Mouse (Mus musculus): ENCODE results near the gene Slc26a8. TPM values are rescaled to one million over a fixed set of nuclear protein-coding genes. Genes with fewer than 3 reads are reported as not detected.

Slc26a8 gene
- 4.1 and 4.5 TPM in 2 replicates for polyA plus RNA-seq (2012; rRNA removed)

GRCm38 (mm10) chr17:28689586-28690283 lies at the start of gene Slc26a8:
Slc26a8 (minus strand) TSS chr17:28690233.

GRCm38 (mm10) chr17:28725783-28726182 lies 35.8 kb upstream of the Slc26a8 start, which contains the start of gene AC170998.1:
AC170998.1 (plus strand) TSS chr17:28726083.

GRCm38 (mm10) chr17:28690776-28691686 lies 998 bp upstream of the Slc26a8 start, which contains the start of gene Mapk14:
Mapk14 (plus strand) TSS chr17:28691329.

GRCm38 (mm10) chr17:28622300-28622759 lies 67.7 kb downstream of the Slc26a8 start, which contains the start of gene Srpk1:
Srpk1 (minus strand) TSS chr17:28622709.

Other genes starting within 250 kb of the Slc26a8 start
- 32.5 and 34.7 TPM in 2 replicates for gene Fkbp5, start 172.7 kb downstream of the Slc26a8 start, polyA plus RNA-seq (2012; rRNA removed)
- gene Armc12, start 159.4 kb downstream of the Slc26a8 start, polyA plus RNA-seq (2012; rRNA removed), result 0.07 and 0.19 TPM in 2 replicates
- gene Clpsl2, start 140.8 kb downstream of the Slc26a8 start, polyA plus RNA-seq (2012; rRNA removed), result not detected in 2 replicates
- not detected in 2 replicates for gene Clps, start 129.5 kb downstream of the Slc26a8 start, polyA plus RNA-seq (2012; rRNA removed)
- 17.2 and 17.4 TPM in 2 replicates for gene Lhfpl5, start 114.6 kb downstream of the Slc26a8 start, polyA plus RNA-seq (2012; rRNA removed)
- gene Srpk1, start 67.5 kb downstream of the Slc26a8 start, polyA plus RNA-seq (2012; rRNA removed), result 60.2 and 61.1 TPM in 2 replicates
- 65.5 and 67.4 TPM in 2 replicates for gene Mapk14, start 1.1 kb upstream of the Slc26a8 start, polyA plus RNA-seq (2012; rRNA removed)
- 0.56 and 0.62 TPM in 2 replicates for gene AC170998.1, start 35.9 kb upstream of the Slc26a8 start, polyA plus RNA-seq (2012; rRNA removed)
- 1.2 and 4.9 TPM in 2 replicates for gene Mapk13, start 79.1 kb upstream of the Slc26a8 start, polyA plus RNA-seq (2012; rRNA removed)
- 29.1 and 33.9 TPM in 2 replicates for gene Brpf3, start 110.9 kb upstream of the Slc26a8 start, polyA plus RNA-seq (2012; rRNA removed)
- 0.04 and 0.14 TPM in 2 replicates for gene Pnpla1, start 168.2 kb upstream of the Slc26a8 start, polyA plus RNA-seq (2012; rRNA removed)
- gene 4930539E08Rik, start 225.1 kb upstream of the Slc26a8 start, polyA plus RNA-seq (2012; rRNA removed), result 2.6 and 2.9 TPM in 2 replicates